Mouse (Mus musculus): ENCODE data around the gene Setmar. TPM values are rescaled to one million over a fixed set of nuclear protein-coding genes. Genes with fewer than 3 reads are reported as not detected.

Gene Setmar
- polyA plus RNA-seq, 1 experiment from 2014 or later: 7.5 TPM

DNA sequence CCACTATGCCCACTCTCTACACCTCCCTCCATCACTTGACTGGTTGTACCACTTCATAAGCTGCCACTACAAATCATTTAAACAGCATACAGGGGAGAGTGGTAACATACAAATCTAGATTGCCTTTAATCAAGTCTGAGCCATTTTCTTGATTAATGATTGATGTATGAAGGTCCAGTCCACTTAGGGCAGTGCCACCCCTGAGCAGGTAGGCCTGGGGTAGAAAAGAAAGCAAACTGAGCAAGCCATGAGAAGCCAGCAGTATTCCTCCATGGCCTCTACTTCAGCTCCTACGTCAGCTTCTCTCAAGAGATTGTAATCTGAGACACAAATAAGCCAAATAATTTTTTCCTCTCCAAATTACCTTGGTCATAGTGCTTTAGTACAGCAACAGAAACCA is 26.5 kb downstream of the Setmar start:
- H3K9ac ChIP-seq (replicated peaks): no peak overlapping the region
- H3K9me3 ChIP-seq: no peaks in the 10 kb centered on the region
- no peak overlapping the region for H3K4me2 ChIP-seq (replicated peaks)
- H3K27me3 ChIP-seq: no peaks in the 10 kb centered on the region
- no peak overlapping the region for H3K27ac ChIP-seq (replicated peaks)
- ATAC-seq (replicated peaks): no peak
- no peaks in the 10 kb centered on the region for H3K36me3 ChIP-seq
- WGBS: 86% methylated on average over 1 of the region's 1 CpGs
- no peak overlapping the region for H3K4me3 ChIP-seq
- no peaks in the 10 kb centered on the region for H3K4me1 ChIP-seq

GRCm38 (mm10) chr6:108092646-108093045 is 27.8 kb downstream of the Setmar start:
- 84% methylated on average over 3 of the region's 3 CpGs for WGBS
- no peak overlapping the region for H3K9ac ChIP-seq (replicated peaks)
- ATAC-seq (replicated peaks): no peak
- H3K4me1 ChIP-seq: no peaks in the 10 kb centered on the region
- H3K27ac ChIP-seq (replicated peaks): no peak overlapping the region
- no peaks in the 10 kb centered on the region for H3K27me3 ChIP-seq
- no peak overlapping the region for H3K4me2 ChIP-seq (replicated peaks)
- H3K36me3 ChIP-seq: no peaks in the 10 kb centered on the region
- no peaks in the 10 kb centered on the region for H3K9me3 ChIP-seq
- no peak overlapping the region for H3K4me3 ChIP-seq

- ATAC-seq (replicated peaks): no peak
- 65% methylated on average over 3 of the region's 3 CpGs for WGBS
These were observed 28.6 kb downstream of the Setmar start for GRCm38 (mm10) chr6:108093449-108093848.

GRCm38 (mm10) chr6:108095445-108095844 is 30.6 kb downstream of the Setmar start:
- H3K36me3 ChIP-seq: no peaks in the 10 kb centered on the region
- 86% methylated on average over 5 of the region's 5 CpGs for WGBS
- no peaks in the 10 kb centered on the region for H3K9me3 ChIP-seq
- no peak overlapping the region for H3K27ac ChIP-seq (replicated peaks)
- H3K27me3 ChIP-seq: no peaks in the 10 kb centered on the region
- H3K4me3 ChIP-seq: no peak overlapping the region
- ATAC-seq (replicated peaks): no peak
- H3K4me2 ChIP-seq (replicated peaks): no peak overlapping the region
- H3K4me1 ChIP-seq: 0 out of 2 replicates have a peak, but pooled peaks cover 2% of the 10 kb centered on the region
- H3K9ac ChIP-seq (replicated peaks): no peak overlapping the region

More at GRCm38 (mm10) chr6:108093449-108093848, 28.6 kb downstream of the Setmar start:
- no peak overlapping the region for H3K9ac ChIP-seq (replicated peaks)
- no peaks in the 10 kb centered on the region for H3K9me3 ChIP-seq
- no peaks in the 10 kb centered on the region for H3K27me3 ChIP-seq
- no peak overlapping the region for H3K4me2 ChIP-seq (replicated peaks)
- no peak overlapping the region for H3K4me3 ChIP-seq
- H3K27ac ChIP-seq (replicated peaks): no peak overlapping the region
- no peaks in the 10 kb centered on the region for H3K36me3 ChIP-seq
- no peaks in the 10 kb centered on the region for H3K4me1 ChIP-seq

- Histone ChIP-seq H3K27ac (replicated peaks) (no peak overlapping the region), H3K9ac (replicated peaks) (no peak overlapping the region), H3K36me3 (no peaks in the 10 kb centered on the region), H3K4me1 (0 out of 2 replicates have a peak, but pooled peaks cover 2% of the 10 kb centered on the region), H3K27me3 (no peaks in the 10 kb centered on the region), H3K4me2 (replicated peaks) (peak overlapping the region; percentile 25; the same call in 1 of the 2 replicates), H3K4me3 (no peak overlapping the region), H3K9me3 (no peaks in the 10 kb centered on the region)
- ATAC-seq (replicated peaks): peak; percentile 85
- 15% methylated on average over 9 of the region's 9 CpGs for WGBS
These were observed 33.5 kb downstream of the Setmar start for GRCm38 (mm10) chr6:108098171-108098845.

DNA sequence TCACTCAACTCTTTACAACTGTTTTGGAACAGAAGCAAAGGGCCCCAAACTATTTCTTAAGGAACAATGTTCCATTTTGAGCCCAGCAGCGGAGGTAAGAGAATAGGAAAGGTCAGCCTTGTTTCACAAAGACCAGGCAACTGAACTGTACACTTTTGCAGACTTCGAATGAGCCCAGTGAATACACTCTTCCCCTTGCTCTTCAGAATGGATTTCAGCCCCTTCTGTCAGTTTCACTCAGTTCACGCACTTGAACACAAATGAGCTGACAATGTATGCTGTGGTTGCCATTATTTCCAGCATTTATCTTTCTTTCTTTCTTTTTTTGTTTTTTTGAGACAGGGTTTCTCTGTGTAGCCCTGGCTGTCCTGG is 34.0 kb downstream of the Setmar start:
- Histone ChIP-seq H3K4me2 (replicated peaks) (peak overlapping the region; percentile 25; the same call in 1 of the 2 replicates), H3K27me3 (no peaks in the 10 kb centered on the region), H3K27ac (replicated peaks) (no peak overlapping the region), H3K9ac (replicated peaks) (no peak overlapping the region), H3K4me3 (no peak overlapping the region), H3K36me3 (no peaks in the 10 kb centered on the region), H3K4me1 (0 out of 2 replicates have a peak, but pooled peaks cover 2% of the 10 kb centered on the region), H3K9me3 (no peaks in the 10 kb centered on the region)
- ATAC-seq (replicated peaks): 0 out of 2 replicates have a peak, but pooled peaks have one; percentile 15
- 33% methylated on average over 3 of the region's 3 CpGs for WGBS

GRCm38 (mm10) chr6:108101936-108102830 is 37.3 kb downstream of the Setmar start:
- Histone ChIP-seq H3K4me3 (no peak overlapping the region), H3K36me3 (no peaks in the 10 kb centered on the region), H3K4me1 (0 out of 2 replicates have a peak, but pooled peaks cover 2% of the 10 kb centered on the region), H3K9me3 (no peaks in the 10 kb centered on the region), H3K4me2 (replicated peaks) (no peak overlapping the region), H3K27ac (replicated peaks) (no peak overlapping the region), H3K9ac (replicated peaks) (no peak overlapping the region), H3K27me3 (no peaks in the 10 kb centered on the region)
- 82% methylated on average over 10 of the region's 10 CpGs for WGBS
- no peak for ATAC-seq (replicated peaks)

- no peaks in the 10 kb centered on the region for H3K27me3 ChIP-seq
- no peaks in the 10 kb centered on the region for H3K4me1 ChIP-seq
- ATAC-seq (replicated peaks): no peak
- H3K9me3 ChIP-seq: no peaks in the 10 kb centered on the region
- no peak overlapping the region for H3K4me2 ChIP-seq (replicated peaks)
- no peak overlapping the region for H3K27ac ChIP-seq (replicated peaks)
- no peak overlapping the region for H3K9ac ChIP-seq (replicated peaks)
- H3K36me3 ChIP-seq: no peaks in the 10 kb centered on the region
- H3K4me3 ChIP-seq: no peak overlapping the region
These were observed 42.5 kb downstream of the Setmar start for GRCm38 (mm10) chr6:108107376-108107775.

DNA sequence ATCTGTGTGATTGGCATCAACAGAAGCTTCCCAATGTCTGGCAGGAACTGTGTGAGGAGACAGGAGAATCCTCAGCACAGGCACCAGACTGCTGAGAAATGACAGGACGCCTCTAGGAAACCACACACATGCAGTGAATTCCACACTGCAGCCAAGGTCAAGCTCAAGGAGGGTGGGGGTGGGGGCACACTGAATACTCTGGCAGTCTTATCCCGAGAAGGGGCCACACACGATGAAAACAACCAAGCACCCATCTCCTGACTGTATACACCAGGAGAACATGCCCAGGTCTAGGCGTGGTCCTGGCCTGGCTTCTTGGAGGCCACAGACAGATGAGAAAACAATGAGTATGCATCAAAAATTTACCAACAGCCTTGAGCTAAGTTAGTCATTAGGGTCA is 45.5 kb downstream of the Setmar start:
- Histone ChIP-seq H3K9ac (replicated peaks) (no peak overlapping the region), H3K9me3 (no peaks in the 10 kb centered on the region), H3K27ac (replicated peaks) (no peak overlapping the region), H3K4me2 (replicated peaks) (no peak overlapping the region), H3K27me3 (no peaks in the 10 kb centered on the region), H3K36me3 (no peaks in the 10 kb centered on the region), H3K4me3 (no peak overlapping the region), H3K4me1 (no peaks in the 10 kb centered on the region)
- no peak for ATAC-seq (replicated peaks)
- WGBS: 75% methylated on average over 4 of the region's 4 CpGs

GRCm38 (mm10) chr6:108111693-108112092 is 46.8 kb downstream of the Setmar start:
- no peak overlapping the region for H3K4me2 ChIP-seq (replicated peaks)
- H3K36me3 ChIP-seq: no peaks in the 10 kb centered on the region
- no peak overlapping the region for H3K4me3 ChIP-seq
- H3K27ac ChIP-seq (replicated peaks): no peak overlapping the region
- no peaks in the 10 kb centered on the region for H3K27me3 ChIP-seq
- no peaks in the 10 kb centered on the region for H3K4me1 ChIP-seq
- no peaks in the 10 kb centered on the region for H3K9me3 ChIP-seq
- ATAC-seq (replicated peaks): no peak
- no peak overlapping the region for H3K9ac ChIP-seq (replicated peaks)

- WGBS: 98% methylated on average over 1 of the region's 1 CpGs
- no peaks in the 10 kb centered on the region for H3K36me3 ChIP-seq
- H3K27ac ChIP-seq (replicated peaks): no peak overlapping the region
- H3K9me3 ChIP-seq: no peaks in the 10 kb centered on the region
- H3K9ac ChIP-seq (replicated peaks): no peak overlapping the region
- ATAC-seq (replicated peaks): no peak
- H3K4me1 ChIP-seq: no peaks in the 10 kb centered on the region; the same call in 1 of the 2 replicates
- no peaks in the 10 kb centered on the region for H3K27me3 ChIP-seq
- H3K4me3 ChIP-seq: no peak overlapping the region
- H3K4me2 ChIP-seq (replicated peaks): no peak overlapping the region
These were observed 50.1 kb downstream of the Setmar start for GRCm38 (mm10) chr6:108114971-108115370.

- WGBS: 96% methylated on average over 6 of the region's 6 CpGs
- no peaks in the 10 kb centered on the region for H3K9me3 ChIP-seq
- H3K4me2 ChIP-seq (replicated peaks): no peak overlapping the region
- H3K4me3 ChIP-seq: no peak overlapping the region
- H3K36me3 ChIP-seq: no peaks in the 10 kb centered on the region
- no peak for ATAC-seq (replicated peaks)
- no peaks in the 10 kb centered on the region; the same call in 1 of the 2 replicates for H3K4me1 ChIP-seq
- no peak overlapping the region for H3K27ac ChIP-seq (replicated peaks)
- no peak overlapping the region for H3K9ac ChIP-seq (replicated peaks)
- H3K27me3 ChIP-seq: no peaks in the 10 kb centered on the region
These were observed 53.0 kb downstream of the Setmar start for GRCm38 (mm10) chr6:108117881-108118280.
